Mouse (Mus musculus): Measurements from ENCODE around the gene Vwa7. TPM values are rescaled to one million over a fixed set of nuclear protein-coding genes. Genes with fewer than 3 reads are reported as not detected.

Gene Vwa7
- total and polyA plus RNA-seq, 3 experiments, result 9.8 to 10.4 TPM; not detected in 1

- TF ChIP-seq TCF12 (IDR thresholded peaks at IDR 0.05; ENCODE audit: low read depth, low read length) (no peak), POLR2A (IDR thresholded peaks at IDR 0.05; ENCODE audit: control insufficient read depth in 1 of 2, insufficient read depth in 1 of 2, low read depth in 1 of 2, low read length in 2 of 2, poor library complexity in 1 of 2) (peak; percentile 60 to 69; a peak in 2 of 4 replicates), ELF1 (IDR thresholded peaks at IDR 0.05; ENCODE audit: low read depth, low read length) (peak; percentile 84)
Measured at GRCm38 (mm10) chr17:35050126-35050750, 33.9 kb downstream of the Vwa7 start (continued).

- Histone ChIP-seq H3K36me3 (ENCODE audit: control insufficient read depth in 1 of 2, insufficient read depth in 2 of 2, low read length in 2 of 2) (peaks cover 8 to 27% of the 10 kb centered on the region in 2 experiments), H3K4me1 (ENCODE audit: control insufficient read depth in 1 of 2, insufficient read depth in 2 of 2, low read length in 2 of 2) (peaks cover 0 to 26% of the 10 kb centered on the region in 2 experiments; a peak in 2 of 4 replicates), H3K9me3 (replicated peaks; ENCODE audit: insufficient read depth, low read length) (no peaks in the 10 kb centered on the region)
- TF ChIP-seq USF2 (IDR thresholded peaks at IDR 0.05; ENCODE audit: borderline replicate concordance in 1 of 2, insufficient read depth in 1 of 2, low read depth in 1 of 2, low read length in 2 of 2), result no peak
- peak; percentile 96 for TF ChIP-seq CHD1 (IDR thresholded peaks at IDR 0.05; ENCODE audit: low read depth, low read length)
- TF ChIP-seq MYB (IDR thresholded peaks at IDR 0.05; ENCODE audit: low read depth, low read length), result 0 out of 2 replicates have a peak, but pooled peaks have one; percentile 16
- peak; percentile 87 for TF ChIP-seq NELFE (IDR thresholded peaks at IDR 0.05; ENCODE audit: low read depth, low read length)
- peak; percentile 28; the same call in 1 of the 2 replicates for TF ChIP-seq KAT2A (conservative IDR thresholded peaks at IDR 0.05; ENCODE audit: low read depth, low read length)
- TF ChIP-seq CHD2 (IDR thresholded peaks at IDR 0.05; ENCODE audit: low read length), result no peak
- TF ChIP-seq ZMIZ1 (IDR thresholded peaks at IDR 0.05; ENCODE audit: low read depth, low read length), result peak; percentile 82
- no peak for TF ChIP-seq POLR2AphosphoS5 (IDR thresholded peaks at IDR 0.05; ENCODE audit: borderline replicate concordance, low read depth, low read length)
- TF ChIP-seq ZC3H11A (IDR thresholded peaks at IDR 0.05; ENCODE audit: low read depth, low read length), result 0 out of 2 replicates have a peak, but pooled peaks have one; percentile 16
- peak; percentile 55 for TF ChIP-seq ELF1 (IDR thresholded peaks at IDR 0.05; ENCODE audit: low read depth, low read length)
- TF ChIP-seq POLR2AphosphoS2 (IDR thresholded peaks at IDR 0.05; ENCODE audit: low read length), result no peak; the same call in 1 of the 2 replicates
- TF ChIP-seq RCOR1 (IDR thresholded peaks at IDR 0.05; ENCODE audit: low read depth, low read length), result no peak
- TF ChIP-seq MAX (IDR thresholded peaks at IDR 0.05; ENCODE audit: low read length), result no peak
- peak; percentile 87 for TF ChIP-seq SIN3A (IDR thresholded peaks at IDR 0.05; ENCODE audit: low read length)
- TF ChIP-seq MEF2A (IDR thresholded peaks at IDR 0.05; ENCODE audit: extremely low read depth, insufficient replicate concordance, low read depth, low read length, poor library complexity, severe bottlenecking), result no peak
- peak; percentile 60; the same call in 1 of the 2 replicates for TF ChIP-seq MYC (IDR thresholded peaks at IDR 0.05; ENCODE audit: low read depth, low read length)
- TF ChIP-seq EP300 (IDR thresholded peaks at IDR 0.05; ENCODE audit: low read depth in 1 of 2, low read length in 2 of 2), result peak; percentile 10 to 60; a peak in 2 of 4 replicates
- peak; percentile 98 for TF ChIP-seq ETS1 (IDR thresholded peaks at IDR 0.05; ENCODE audit: low read depth, low read length)
- no peak; the same call in 1 of the 2 replicates for TF ChIP-seq SMC3 (IDR thresholded peaks at IDR 0.05; ENCODE audit: low read depth, low read length)
- TF ChIP-seq MAZ (IDR thresholded peaks at IDR 0.05; ENCODE audit: low read depth, low read length), result no peak
- no peak for TF ChIP-seq USF1 (IDR thresholded peaks at IDR 0.05; ENCODE audit: low read depth, low read length)
- TF ChIP-seq TBP (IDR thresholded peaks at IDR 0.05; ENCODE audit: low read depth, low read length), result peak; percentile 90
- peak; percentile 62; the same call in 1 of the 2 replicates for TF ChIP-seq MXI1 (IDR thresholded peaks at IDR 0.05; ENCODE audit: low read depth, low read length)
- TF ChIP-seq GABPA (IDR thresholded peaks at IDR 0.05; ENCODE audit: low read depth, low read length), result 0 out of 2 replicates have a peak, but pooled peaks have one; percentile 27
- TF ChIP-seq RAD21 (IDR thresholded peaks at IDR 0.05; ENCODE audit: low read depth, low read length), result no peak
- TF ChIP-seq HCFC1 (IDR thresholded peaks at IDR 0.05; ENCODE audit: low read depth, low read length), result peak; percentile 78
- TF ChIP-seq ZKSCAN1 (IDR thresholded peaks at IDR 0.05; ENCODE audit: low read depth, low read length), result no peak
- peak; percentile 74 for TF ChIP-seq ZNF384 (IDR thresholded peaks at IDR 0.05; ENCODE audit: low read depth, low read length)
- TF ChIP-seq MAFK (IDR thresholded peaks at IDR 0.05; ENCODE audit: borderline replicate concordance, low read depth, low read length), result 0 out of 2 replicates have a peak, but pooled peaks have one; percentile 54
Measured at GRCm38 (mm10) chr17:35051156-35052086, 35.0 kb downstream of the Vwa7 start.

More at GRCm38 (mm10) chr17:35051156-35052086, 35.0 kb downstream of the Vwa7 start:
- peak overlapping the region; percentile 76 to 87 for H3K4me3 ChIP-seq (ENCODE audit: control insufficient read depth in 1 of 2, insufficient read depth in 1 of 2, low read depth in 2 of 2, low read length in 2 of 2)
- peaks cover 42% of the 10 kb centered on the region for H3K79me2 ChIP-seq (ENCODE audit: control insufficient read depth, insufficient read depth, low read length, poor library complexity)
- H3K27me3 ChIP-seq (ENCODE audit: control insufficient read depth in 1 of 2, insufficient read depth in 2 of 2, low read length in 2 of 2), result no peaks in the 10 kb centered on the region
- H3K27ac ChIP-seq (ENCODE audit: control insufficient read depth, low read depth, low read length), result peak overlapping the region; percentile 97
- DNase-seq (ENCODE audit: low read depth, low spot score), result peak; percentile 98
- peak overlapping the region; percentile 90 for H3K9ac ChIP-seq (ENCODE audit: control insufficient read depth, low read depth, low read length, poor library complexity, severe bottlenecking)

Measured in MEL (cell line).